Mouse (Mus musculus): ENCODE data around the gene Strap.

Strap gene

DNA sequence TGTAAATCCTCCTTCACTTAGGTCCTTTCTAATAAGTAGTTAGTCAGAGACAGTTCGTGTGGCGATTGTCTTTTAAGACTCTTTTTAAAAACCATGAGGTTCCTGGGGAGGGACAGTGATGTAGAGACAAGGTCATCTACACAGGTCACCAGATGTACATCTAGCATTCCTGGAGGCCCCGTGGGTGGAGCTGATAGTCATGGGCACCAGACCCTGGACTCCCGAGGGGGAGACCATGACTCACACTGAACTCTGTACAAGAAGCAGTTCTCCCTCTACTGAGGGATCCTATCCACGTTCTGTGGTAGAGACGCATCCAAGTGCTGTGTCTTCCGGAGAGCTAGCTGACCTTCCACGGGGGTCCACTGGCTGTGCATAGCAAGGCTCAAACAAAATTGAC is 42.1 kb downstream of the Strap start:
- no peak for DNase-seq (ENCODE audit: low spot score)

DNA sequence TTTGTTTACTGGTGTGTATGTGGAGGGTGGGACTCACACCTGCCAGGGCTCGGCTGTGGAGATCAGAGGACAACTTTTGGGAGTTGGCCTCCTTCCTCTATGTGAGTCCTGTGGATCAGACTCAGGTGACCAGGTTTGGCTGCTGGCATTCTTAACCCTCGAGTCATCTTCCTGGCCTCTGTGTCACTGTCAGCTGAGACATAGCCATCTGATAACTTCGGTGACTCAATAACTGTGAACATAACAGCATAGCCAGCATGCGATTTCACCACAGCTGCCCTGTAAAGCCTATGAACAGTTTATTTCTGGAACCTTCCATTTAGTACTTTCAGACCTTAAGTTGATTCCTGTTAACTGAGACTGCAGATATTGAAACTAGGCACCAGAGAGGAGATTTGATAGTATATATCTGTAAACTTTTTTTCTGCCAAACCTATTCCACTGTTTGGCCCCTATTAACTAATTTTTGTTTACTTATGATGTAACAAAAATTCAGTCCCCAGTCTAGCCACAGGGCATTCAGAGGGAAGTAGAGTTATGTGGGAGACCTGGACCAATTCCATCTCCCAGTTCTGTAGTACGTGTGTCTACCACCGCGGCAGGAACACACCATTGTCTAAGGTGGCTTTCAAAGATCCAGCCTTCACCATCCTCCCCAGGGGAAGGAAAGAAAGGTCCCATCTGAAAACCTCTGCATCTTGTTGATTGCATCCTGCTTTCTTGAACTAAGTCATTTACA is 49.2 kb downstream of the Strap start:
- no peak for DNase-seq (ENCODE audit: low spot score)

DNA sequence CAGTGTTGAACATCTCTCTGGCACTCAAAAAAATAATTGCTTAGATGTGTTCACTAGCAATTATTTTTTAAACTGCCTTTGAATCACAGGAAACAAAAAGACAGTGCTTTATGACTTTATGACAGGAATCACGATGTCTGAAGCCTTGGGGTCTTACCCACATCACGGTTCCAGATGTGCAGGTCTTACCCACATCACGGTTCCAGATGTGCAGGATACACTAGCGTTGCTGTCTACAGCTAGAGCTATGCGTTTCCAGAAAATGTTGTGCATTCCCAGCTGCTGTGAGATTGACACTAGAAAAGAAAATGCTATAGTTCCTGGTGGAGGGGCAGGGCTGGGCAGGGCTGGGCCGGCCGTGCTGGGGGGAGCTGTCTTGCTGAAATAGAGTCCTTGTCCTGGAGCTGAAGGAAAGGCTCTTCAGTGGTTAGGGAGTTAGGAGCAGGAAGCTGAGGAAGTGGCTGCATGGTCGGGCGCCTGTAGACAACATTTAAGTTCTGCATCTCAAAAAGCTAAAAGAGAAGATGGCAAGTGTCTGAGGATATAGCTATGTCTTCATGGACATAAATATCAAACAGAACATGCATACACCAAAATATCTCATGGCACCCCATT is 54.2 kb downstream of the Strap start:
- DNase-seq (ENCODE audit: low spot score), result no peak

DNA sequence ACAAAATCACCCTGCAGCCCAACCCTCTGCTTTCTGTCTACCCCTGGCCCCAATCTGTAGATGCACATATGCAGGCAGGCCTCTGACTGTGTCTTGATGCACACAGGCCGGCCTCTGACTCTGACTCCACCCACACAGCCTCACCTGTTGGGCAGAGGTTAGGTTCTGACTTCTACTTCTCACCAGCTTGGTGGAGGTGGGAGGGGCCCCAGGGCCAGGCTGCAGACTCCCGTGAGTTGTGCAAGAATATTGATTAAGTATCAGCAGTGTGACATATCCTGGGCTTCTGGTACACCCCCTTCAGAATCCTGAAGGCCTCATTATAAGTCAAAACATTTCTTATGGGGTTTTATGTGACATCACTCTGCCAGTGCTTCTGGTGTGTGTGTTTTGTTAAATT is 54.8 kb downstream of the Strap start:
- no peak for DNase-seq (ENCODE audit: low spot score)

DNA sequence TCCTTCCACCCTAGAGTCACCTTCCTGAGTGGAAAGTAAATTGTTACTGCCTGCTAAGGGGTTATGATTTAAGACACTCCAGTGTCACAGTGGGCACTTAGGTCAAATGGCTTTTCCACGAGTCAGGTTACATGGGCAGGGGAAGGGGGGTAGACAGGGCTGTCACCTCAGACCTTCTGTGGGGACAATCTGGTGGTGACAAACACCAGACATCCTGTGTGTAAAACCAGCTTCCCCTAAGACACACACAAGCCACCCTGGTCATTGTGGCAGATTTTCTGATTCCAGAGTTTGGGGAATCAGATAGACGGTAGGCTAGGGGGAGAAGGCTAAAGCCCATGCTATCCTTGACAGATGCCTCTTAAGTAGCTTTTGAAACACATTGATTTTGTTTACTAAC is 60.6 kb downstream of the Strap start:
- DNase-seq (ENCODE audit: low spot score), result no peak

DNA sequence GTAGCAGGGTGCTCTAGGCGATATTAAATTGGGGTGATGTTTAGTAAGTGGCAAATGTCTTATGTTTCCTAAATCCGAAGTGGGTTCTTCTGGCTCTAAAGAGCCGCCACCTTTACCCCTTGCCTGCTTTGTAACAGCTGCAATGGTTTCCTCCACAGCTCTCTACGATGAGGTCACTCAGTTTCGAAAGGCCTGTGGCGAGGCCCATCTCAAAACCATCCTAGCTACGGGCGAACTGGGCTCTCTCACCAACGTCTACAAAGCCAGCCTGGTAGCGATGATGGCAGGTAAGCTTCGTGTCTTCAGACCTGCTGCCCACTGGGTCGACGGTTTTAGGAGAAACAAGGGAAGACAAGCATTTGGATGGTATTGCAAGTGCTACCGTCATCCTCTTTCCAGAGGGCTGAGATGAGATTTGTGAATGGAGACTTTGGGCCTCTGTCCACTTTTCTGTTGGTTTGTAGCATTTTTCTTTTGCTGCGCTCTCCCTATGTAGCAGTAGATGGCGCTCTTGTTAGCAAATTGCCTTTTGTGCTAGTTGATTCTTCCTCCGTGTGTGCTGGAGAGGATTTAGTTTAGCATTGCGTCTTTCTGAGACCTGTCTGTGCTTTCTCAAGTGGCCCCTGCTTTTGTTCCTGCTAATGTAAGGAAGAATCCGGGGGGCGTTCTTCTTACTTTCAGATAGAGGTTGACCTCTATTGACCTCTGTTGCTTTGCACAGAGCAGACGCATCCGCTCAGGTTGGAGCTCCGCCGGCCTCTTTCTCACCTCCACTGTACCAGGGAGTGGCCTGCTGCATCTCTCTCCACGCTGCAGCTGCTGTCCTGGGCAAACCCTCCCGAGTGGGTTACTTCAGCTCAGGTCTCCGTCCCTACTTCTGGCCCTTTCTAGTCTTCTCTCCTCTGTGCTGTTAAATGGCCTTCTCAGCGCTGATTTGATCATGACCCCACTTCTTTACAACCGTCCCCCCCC is 62.0 kb downstream of the Strap start:
- peak; percentile 8 for DNase-seq (ENCODE audit: low spot score)

DNA sequence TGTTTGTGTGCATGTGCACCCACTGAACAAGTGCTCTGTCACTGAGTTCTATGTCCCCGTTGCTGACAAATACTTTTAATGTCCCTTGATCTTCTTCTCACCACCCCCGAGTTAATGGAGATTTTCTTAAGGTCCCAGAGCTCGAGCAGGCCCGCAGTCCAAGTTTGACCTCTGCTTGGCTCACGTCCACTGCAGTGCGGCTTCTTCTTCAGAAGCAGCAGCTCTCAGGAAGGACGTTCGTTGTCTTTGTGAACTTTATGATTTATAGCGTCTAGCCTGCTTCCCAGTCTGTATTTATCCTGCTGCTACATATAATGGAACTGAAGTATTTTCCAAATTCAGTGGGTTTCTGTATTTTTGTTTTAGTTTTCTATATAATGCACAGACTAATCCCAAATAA is 64.4 kb downstream of the Strap start:
- DNase-seq (ENCODE audit: low spot score), result no peak

Measured in left cerebral cortex, adult 11 months (tissue).